Mouse (Mus musculus) testis, adult 2 months (tissue): ENCODE results near the gene Gm5475. TPM values are rescaled to one million over a fixed set of nuclear protein-coding genes. Genes with fewer than 3 reads are reported as not detected.

Source experiments
- H3K27ac ChIP-seq: fragments of 200-500 bp; 2 replicates; pipeline ENCODE4 v1.5.1; 2012; ENCODE audit warnings: low read depth, low read length; ENCODE audit not compliant: control insufficient read depth, insufficient read depth
- H3K27me3 ChIP-seq: fragments of 200-500 bp; 2 replicates; pipeline ENCODE4 v1.6.1; 2012; ENCODE audit warnings: mild to moderate bottlenecking, low read length, moderate library complexity; ENCODE audit not compliant: control insufficient read depth, insufficient read depth
- H3K36me3 ChIP-seq: fragments of 200-500 bp; 2 replicates; pipeline ENCODE4 v1.6.1; 2012; ENCODE audit warnings: mild to moderate bottlenecking, low read length; ENCODE audit not compliant: control insufficient read depth, insufficient read depth
- H3K4me1 ChIP-seq: fragments of 200-500 bp; 2 replicates; pipeline ENCODE4 v1.6.1; 2012; ENCODE audit warnings: low read length; ENCODE audit not compliant: control insufficient read depth, insufficient read depth
- H3K4me3 ChIP-seq: fragments of 200-500 bp; 2 replicates; pipeline ENCODE4 v1.5.1; 2012; ENCODE audit warnings: low read depth, mild to moderate bottlenecking, low read length, moderate library complexity, mixed read lengths; ENCODE audit not compliant: control insufficient read depth
- CTCF ChIP-seq: fragments of 200-500 bp; IDR thresholded peaks from 2 replicates; pipeline ENCODE4 v1.5.1; 2012; ENCODE audit warnings: low read depth, mild to moderate bottlenecking, inconsistent platforms, low read length, moderate library complexity; ENCODE audit not compliant: control insufficient read depth, insufficient read depth, insufficient replicate concordance
- POLR2A ChIP-seq: fragments of 200-500 bp; IDR thresholded peaks from 2 replicates; pipeline ENCODE4 v1.6.1; 2012; ENCODE audit warnings: low read depth, mild to moderate bottlenecking, inconsistent platforms, low read length, moderate library complexity; ENCODE audit not compliant: control insufficient read depth
- polyA plus RNA-seq: library from polyadenylated mRNA; depleted of rRNA; stranded (reverse); fragments of >200 nt; gene quantifications from 2 replicates; pipeline ENCODE4 v1.2.3, GENCODE M21; 2012

The Gm5475 gene
- polyA plus RNA-seq, 1 experiment: 0.30 TPM

DNA sequence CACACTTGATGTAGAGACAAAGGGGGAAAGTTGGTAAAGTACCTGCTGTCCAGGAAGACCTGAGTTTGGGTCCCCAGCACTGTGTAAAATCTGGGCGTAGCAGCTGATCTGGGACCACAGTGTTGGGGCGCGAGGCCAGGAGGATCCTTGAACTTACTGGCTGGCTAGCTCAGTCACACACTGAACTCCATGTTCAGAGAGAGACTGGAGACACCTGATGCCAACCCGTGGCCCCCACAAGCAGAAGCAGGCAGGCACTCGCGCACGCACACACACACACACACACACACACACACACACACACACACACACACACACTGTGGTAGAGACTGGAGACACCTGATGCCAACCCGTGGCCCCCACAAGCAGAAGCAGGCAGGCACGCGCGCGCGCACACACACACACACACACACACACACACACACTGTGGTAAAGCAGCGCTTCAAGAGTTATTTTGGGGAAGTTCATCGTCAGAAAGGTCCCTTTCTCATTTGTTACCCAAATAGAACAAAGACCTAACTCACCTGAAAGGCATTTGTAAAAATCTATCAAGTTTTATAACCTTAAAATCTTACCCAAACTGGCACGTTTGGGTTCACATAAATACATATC, 33.6 kb upstream of the Gm5475 start:
- H3K4me3 ChIP-seq: no peak overlapping the region
- TF ChIP-seq CTCF (no peak), POLR2A (no peak)
- no peaks in the 10 kb centered on the region for H3K27me3 ChIP-seq
- H3K27ac ChIP-seq: no peak overlapping the region
- H3K4me1 ChIP-seq: no peaks in the 10 kb centered on the region
- no peaks in the 10 kb centered on the region for H3K36me3 ChIP-seq

DNA sequence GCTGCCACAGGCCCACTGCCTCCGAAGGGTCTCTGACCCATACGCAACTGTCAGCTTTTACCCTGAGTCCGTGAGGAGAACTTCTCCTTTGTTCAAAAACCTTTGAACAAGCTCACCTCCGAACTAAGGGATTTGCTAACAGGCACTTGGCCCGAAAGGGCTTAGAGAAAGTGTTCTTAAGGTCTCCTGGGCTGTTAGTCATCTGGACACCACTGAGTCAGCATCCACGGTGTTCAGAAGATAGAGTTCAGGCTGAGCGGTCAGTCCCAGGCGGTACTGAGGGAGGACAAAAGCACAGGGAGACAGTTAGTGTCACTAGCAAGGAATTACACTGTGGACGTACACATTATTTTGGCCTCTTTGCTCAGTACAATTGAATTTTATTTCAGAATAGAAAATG, 33.1 kb upstream of the Gm5475 start:
- Histone ChIP-seq H3K36me3 (no peaks in the 10 kb centered on the region), H3K4me1 (no peaks in the 10 kb centered on the region), H3K27me3 (no peaks in the 10 kb centered on the region), H3K27ac (no peak overlapping the region), H3K4me3 (no peak overlapping the region)
- TF ChIP-seq CTCF: no peak
- no peak for TF ChIP-seq POLR2A

DNA sequence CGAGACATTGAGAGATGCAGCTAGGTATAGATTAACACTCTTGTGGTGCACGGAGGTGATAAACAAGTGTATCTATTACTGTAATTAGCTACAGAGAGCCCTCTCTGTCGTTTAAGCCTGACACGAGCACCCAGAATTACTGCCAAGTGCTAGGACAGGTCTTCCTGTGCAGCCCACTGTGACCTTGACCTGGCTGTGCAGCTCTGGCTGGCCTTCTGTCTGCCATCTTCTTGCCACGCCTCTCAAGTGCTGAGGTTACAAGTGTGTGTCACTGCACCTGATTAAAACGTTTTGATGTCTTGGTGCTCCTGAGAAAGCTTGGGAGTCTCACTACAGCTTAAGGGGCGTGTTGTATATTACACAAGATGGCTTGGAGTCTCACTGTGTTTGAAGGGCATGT, 30.9 kb upstream of the Gm5475 start:
- no peak overlapping the region for H3K27ac ChIP-seq
- no peak overlapping the region for H3K4me3 ChIP-seq
- no peaks in the 10 kb centered on the region for H3K27me3 ChIP-seq
- TF ChIP-seq POLR2A (no peak), CTCF (no peak)
- no peaks in the 10 kb centered on the region for H3K4me1 ChIP-seq
- no peaks in the 10 kb centered on the region for H3K36me3 ChIP-seq

DNA sequence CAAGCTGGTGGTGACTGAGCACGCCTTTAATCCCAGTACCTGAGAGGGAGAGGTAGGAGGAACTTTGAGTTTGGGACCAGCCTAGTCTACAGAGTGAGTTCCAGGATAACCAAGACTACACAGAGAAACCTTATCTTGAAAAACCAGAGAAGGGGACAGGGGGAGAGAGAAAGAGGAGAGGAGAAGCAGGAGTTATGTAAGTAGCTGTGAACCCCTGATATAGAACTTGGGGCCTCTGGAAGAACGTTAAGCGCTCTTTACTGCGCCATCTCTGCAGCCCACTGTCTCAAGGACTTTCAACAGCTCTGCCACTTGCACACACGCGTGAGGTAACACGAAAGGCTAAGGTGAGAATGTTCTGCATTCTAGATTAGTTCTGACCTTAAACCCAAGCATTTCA, 30.3 kb upstream of the Gm5475 start:
- TF ChIP-seq CTCF (no peak), POLR2A (no peak)
- Histone ChIP-seq H3K27ac (no peak overlapping the region), H3K4me3 (no peak overlapping the region), H3K27me3 (no peaks in the 10 kb centered on the region), H3K4me1 (no peaks in the 10 kb centered on the region), H3K36me3 (no peaks in the 10 kb centered on the region)

DNA sequence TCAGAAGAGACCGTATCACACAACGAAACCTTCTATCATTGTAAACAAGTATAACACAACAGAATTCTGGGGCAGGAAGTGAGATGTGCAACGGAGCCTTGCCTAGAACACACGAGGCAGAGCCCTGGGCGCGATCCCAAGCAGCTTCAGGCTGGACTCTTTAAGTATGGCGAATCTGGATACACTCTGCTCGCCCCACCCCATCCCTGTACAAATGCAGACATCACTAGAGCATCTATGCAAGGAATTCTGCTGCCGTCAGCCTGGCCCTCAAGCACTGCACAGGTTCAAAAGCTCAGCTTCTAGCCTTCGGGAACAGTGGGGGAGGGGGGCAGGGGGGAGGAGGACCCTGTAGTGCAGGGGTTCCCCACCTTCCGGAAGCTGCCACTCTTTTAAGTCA, 28.9 kb upstream of the Gm5475 start:
- Histone ChIP-seq H3K27me3 (no peaks in the 10 kb centered on the region), H3K4me3 (no peak overlapping the region), H3K27ac (no peak overlapping the region), H3K4me1 (no peaks in the 10 kb centered on the region), H3K36me3 (peaks cover 2% of the 10 kb centered on the region)
- TF ChIP-seq CTCF (no peak), POLR2A (no peak)

DNA sequence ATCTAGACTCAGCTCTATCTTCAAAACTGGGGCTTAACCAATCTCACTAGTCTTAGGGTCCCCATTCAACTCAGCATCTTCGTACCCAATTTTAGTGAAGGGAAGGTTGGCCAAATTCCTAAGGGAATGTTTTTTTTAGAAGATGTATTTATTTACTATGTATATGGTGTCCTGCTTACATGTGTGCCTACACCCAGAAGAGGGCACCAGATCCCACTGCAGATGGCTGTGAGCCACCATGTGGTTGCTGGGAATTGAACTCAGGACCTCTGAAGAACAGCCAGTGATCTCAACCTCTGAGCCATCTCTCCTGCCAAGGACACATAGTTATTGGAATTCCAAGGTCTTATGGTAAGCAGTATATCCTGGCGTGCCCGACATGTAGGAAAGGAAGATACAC, 26.4 kb upstream of the Gm5475 start:
- TF ChIP-seq CTCF (no peak), POLR2A (no peak)
- Histone ChIP-seq H3K4me3 (no peak overlapping the region), H3K4me1 (no peaks in the 10 kb centered on the region), H3K27ac (no peak overlapping the region), H3K27me3 (no peaks in the 10 kb centered on the region), H3K36me3 (peaks cover 2% of the 10 kb centered on the region)

DNA sequence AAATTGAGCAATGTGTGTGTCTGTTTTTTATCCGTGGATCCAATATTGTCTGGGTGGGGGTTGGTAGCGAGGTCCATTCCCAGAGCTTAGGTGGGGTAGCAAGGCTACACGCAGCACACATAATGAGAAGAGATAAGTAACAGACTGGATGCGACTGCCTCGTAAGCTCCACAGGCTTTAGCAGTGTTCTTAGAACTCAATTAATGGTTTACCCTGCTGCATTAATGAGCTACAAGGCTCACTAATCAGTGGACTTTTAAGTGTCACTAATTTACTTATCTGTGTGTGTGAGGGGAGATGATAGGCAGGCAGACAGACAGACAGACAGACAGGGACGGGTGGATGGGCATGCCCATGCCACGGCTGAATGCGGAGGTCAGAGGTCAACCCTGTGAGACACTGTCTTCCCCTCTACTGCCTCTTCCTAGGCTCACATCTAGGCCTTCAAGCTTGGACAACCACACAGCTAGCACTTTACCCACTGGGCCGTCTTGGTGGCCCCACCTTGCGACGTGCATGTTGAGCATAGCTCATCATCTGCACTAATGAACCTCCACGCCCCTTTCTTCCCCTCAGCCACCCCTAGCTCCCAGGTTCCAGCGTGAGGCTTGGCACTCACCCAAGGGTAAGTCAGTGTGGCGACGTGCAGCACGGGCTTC, 21.2 kb upstream of the Gm5475 start:
- no peaks in the 10 kb centered on the region for H3K27me3 ChIP-seq
- no peak overlapping the region for H3K4me3 ChIP-seq
- peaks cover 5% of the 10 kb centered on the region for H3K4me1 ChIP-seq
- no peak overlapping the region for H3K27ac ChIP-seq
- no peak for TF ChIP-seq POLR2A
- no peak for TF ChIP-seq CTCF
- H3K36me3 ChIP-seq: peaks cover 6% of the 10 kb centered on the region
